In the genomic region with DNA sequence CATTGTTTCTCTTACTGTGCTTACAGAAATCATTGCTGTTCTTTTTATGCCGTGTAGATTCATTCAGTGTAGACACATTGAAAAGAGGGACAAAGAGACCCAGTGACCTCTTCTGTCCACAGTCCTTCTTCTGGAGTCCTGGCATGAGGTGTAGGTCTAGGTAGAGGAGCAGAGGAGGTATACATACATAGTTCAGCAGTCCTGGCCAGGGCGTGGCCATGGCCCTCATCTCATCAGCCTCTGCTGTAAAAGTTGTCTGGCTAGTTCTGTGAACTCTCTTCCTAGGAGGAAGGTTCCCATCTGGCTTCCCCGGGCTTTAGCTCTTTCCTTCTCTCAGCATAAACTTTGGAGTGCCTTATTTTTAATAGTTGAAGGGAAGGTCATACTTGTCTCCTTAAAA, we compare ENCODE assay signal across 26 mouse cellular contexts.
DNase-seq lines count a peak whose midpoint lies in the region; ATAC-seq and TF ChIP-seq lines count a peak whose summit lies in the region.
"Had no signal": no experiment of that assay in that cellular context is flagged by ENCODE, and none has a peak within 500 bp of the region (broad histone marks: within the 10 kb centered on the region; RNA-seq: fewer than 3 reads in every experiment).

No protein-coding gene starts in this region.

- H3K9me3 ChIP-seq in liver, embryonic 12.5 days (replicated peaks) = no peaks in the 10 kb centered on the region
- H3K9me3 ChIP-seq in liver, embryonic 11.5 days (ENCODE audit: control insufficient read depth, low read length) = no peaks in the 10 kb centered on the region
- H3K9me3 ChIP-seq in intestine, embryonic 15.5 days = no peaks in the 10 kb centered on the region
- no peaks in the 10 kb centered on the region for H3K9me3 ChIP-seq in intestine, postnatal 0 days (ENCODE audit: control insufficient read depth)
- no peaks in the 10 kb centered on the region for H3K9me3 ChIP-seq in stomach, postnatal 0 days (ENCODE audit: control insufficient read depth, low read length)
- H3K9me3 ChIP-seq: embryonic facial prominence, embryonic 10.5 days; embryonic facial prominence, embryonic 13.5 days; forebrain, embryonic 10.5 days; forebrain, embryonic 13.5 days; heart, embryonic 10.5 days; hindbrain, embryonic 10.5 days; hindbrain, embryonic 13.5 days had no signal

- no peak overlapping the region for H3K4me2 ChIP-seq in liver, embryonic 12.5 days
- no peak overlapping the region for H3K4me2 ChIP-seq in liver, embryonic 11.5 days
- H3K4me2 ChIP-seq in intestine, embryonic 15.5 days (replicated peaks) = no peak overlapping the region
- H3K4me2 ChIP-seq in intestine, postnatal 0 days (replicated peaks; ENCODE audit: low read depth) = no peak overlapping the region
- H3K4me2 ChIP-seq in stomach, postnatal 0 days (replicated peaks; ENCODE audit: low read depth) = no peak overlapping the region
- H3K4me2 ChIP-seq: embryonic facial prominence, embryonic 13.5 days; forebrain, embryonic 13.5 days; hindbrain, embryonic 13.5 days had no signal

- TF ChIP-seq EP300 in stomach, postnatal 0 days (optimal IDR thresholded peaks at IDR 0.05) = no peak

- no peak for TF ChIP-seq CTCF in intestine, postnatal 0 days (IDR thresholded peaks at IDR 0.05; ENCODE audit: low read depth)
- TF ChIP-seq CTCF in stomach, postnatal 0 days (IDR thresholded peaks at IDR 0.05; ENCODE audit: low read depth) = no peak

- H3K27me3 ChIP-seq in liver, embryonic 12.5 days (replicated peaks) = no peaks in the 10 kb centered on the region
- H3K27me3 ChIP-seq in liver, embryonic 11.5 days (replicated peaks; ENCODE audit: control insufficient read depth, insufficient read depth, low read length) = no peaks in the 10 kb centered on the region
- no peaks in the 10 kb centered on the region for H3K27me3 ChIP-seq in intestine, embryonic 15.5 days (replicated peaks)
- no peaks in the 10 kb centered on the region for H3K27me3 ChIP-seq in intestine, postnatal 0 days (replicated peaks; ENCODE audit: control insufficient read depth, insufficient read depth, low read length)
- H3K27me3 ChIP-seq in stomach, postnatal 0 days (ENCODE audit: control insufficient read depth, insufficient read depth, low read length) = no peaks in the 10 kb centered on the region
- H3K27me3 ChIP-seq: embryonic facial prominence, embryonic 13.5 days; forebrain, embryonic 13.5 days; hindbrain, embryonic 13.5 days had no signal

- peaks cover 22% of the 10 kb centered on the region for H3K36me3 ChIP-seq in liver, embryonic 12.5 days
- no peaks in the 10 kb centered on the region for H3K36me3 ChIP-seq in liver, embryonic 11.5 days (ENCODE audit: control insufficient read depth, insufficient read depth, low read length)
- H3K36me3 ChIP-seq in intestine, embryonic 15.5 days = no peaks in the 10 kb centered on the region
- H3K36me3 ChIP-seq in intestine, postnatal 0 days (ENCODE audit: control insufficient read depth, insufficient read depth) = no peaks in the 10 kb centered on the region
- H3K36me3 ChIP-seq in stomach, postnatal 0 days (ENCODE audit: control insufficient read depth, insufficient read depth, low read length) = no peaks in the 10 kb centered on the region
- H3K36me3 ChIP-seq: embryonic facial prominence, embryonic 13.5 days; hindbrain, embryonic 13.5 days had no signal

- 80% methylated on average over 3 of the region's 3 CpGs for WGBS in liver, embryonic 12.5 days (ENCODE audit: insufficient replicate concordance)
- 84% methylated on average over 3 of the region's 3 CpGs for WGBS in liver, embryonic 11.5 days
- WGBS in intestine, embryonic 15.5 days = 51% methylated on average over 3 of the region's 3 CpGs
- 35% methylated on average over 3 of the region's 3 CpGs for WGBS in intestine, postnatal 0 days
- WGBS in stomach, postnatal 0 days = 45% methylated on average over 3 of the region's 3 CpGs

- DNase-seq in liver, embryonic 11.5 days (ENCODE audit: low spot score) = no peak
- DNase-seq in stomach, postnatal 0 days (ENCODE audit: low spot score) = no peak
- DNase-seq in left cerebral cortex, postnatal 36 days (ENCODE audit: low spot score in 2 of 2) = no peak
- DNase-seq in embryo, embryonic 10.5 days (ENCODE audit: low spot score) = no peak
- DNase-seq: adrenal gland, adult 2 months; adrenal gland, postnatal 14 days; cerebellum, adult 11 months; cerebellum, adult 2 months; cerebellum, adult 9-11 months; cerebellum, postnatal 25 days; embryo, embryonic 11 days; forebrain, postnatal 0 days; gastrocnemius, postnatal 36 days; heart, adult 2 months had no signal

- H3K4me3 ChIP-seq in liver, embryonic 12.5 days = no peak overlapping the region
- no peak overlapping the region for H3K4me3 ChIP-seq in liver, embryonic 11.5 days (ENCODE audit: low read depth, low read length)
- H3K4me3 ChIP-seq in intestine, embryonic 15.5 days (replicated peaks) = no peak overlapping the region
- no peak overlapping the region for H3K4me3 ChIP-seq in intestine, postnatal 0 days (ENCODE audit: low read depth, low read length)
- no peak overlapping the region for H3K4me3 ChIP-seq in stomach, postnatal 0 days (ENCODE audit: low read depth, low read length)
- H3K4me3 ChIP-seq: embryonic facial prominence, embryonic 10.5 days; embryonic facial prominence, embryonic 13.5 days; forebrain, embryonic 10.5 days; forebrain, embryonic 13.5 days; heart, adult 2 months; heart, embryonic 10.5 days; hindbrain, embryonic 10.5 days; hindbrain, embryonic 13.5 days had no signal

- intact Hi-C loops in left cerebral cortex, postnatal 36 days (cut with DNase I) = no loop called here

- no peak overlapping the region for H3K9ac ChIP-seq in liver, embryonic 12.5 days
- H3K9ac ChIP-seq in liver, embryonic 11.5 days (ENCODE audit: low read depth, low read length) = no peak overlapping the region
- no peak overlapping the region for H3K9ac ChIP-seq in intestine, embryonic 15.5 days
- H3K9ac ChIP-seq in intestine, postnatal 0 days (ENCODE audit: low read depth, low read length) = no peak overlapping the region; the same call in 1 of the 2 replicates
- no peak overlapping the region for H3K9ac ChIP-seq in stomach, postnatal 0 days (ENCODE audit: low read length)
- H3K9ac ChIP-seq: embryonic facial prominence, embryonic 13.5 days; forebrain, embryonic 13.5 days; forebrain, postnatal 0 days; hindbrain, embryonic 13.5 days had no signal

- peaks cover 90% of the 10 kb centered on the region for H3K4me1 ChIP-seq in liver, embryonic 12.5 days
- peaks cover 51% of the 10 kb centered on the region for H3K4me1 ChIP-seq in liver, embryonic 11.5 days (replicated peaks; ENCODE audit: control insufficient read depth, insufficient read depth, low read length)
- H3K4me1 ChIP-seq in intestine, embryonic 15.5 days (replicated peaks) = peaks cover 19% of the 10 kb centered on the region
- 0 out of 2 replicates have a peak, but pooled peaks cover 8% of the 10 kb centered on the region for H3K4me1 ChIP-seq in intestine, postnatal 0 days (replicated peaks; ENCODE audit: control insufficient read depth, insufficient read depth, low read length)
- peaks cover 15% of the 10 kb centered on the region; the same call in 1 of the 2 replicates for H3K4me1 ChIP-seq in stomach, postnatal 0 days (replicated peaks; ENCODE audit: control insufficient read depth, insufficient read depth)

- no peak for ATAC-seq in liver, embryonic 12.5 days
- no peak for ATAC-seq in liver, embryonic 11.5 days (replicated peaks; ENCODE audit: low FRiP score)
- peak; percentile 82 for ATAC-seq in intestine, embryonic 15.5 days
- peak; percentile 45; the same call in 1 of the 2 replicates for ATAC-seq in intestine, postnatal 0 days
- no peak for ATAC-seq in stomach, postnatal 0 days (ENCODE audit: low FRiP score, low TSS enrichment)
- ATAC-seq: CD4-positive, CD25-positive, alpha-beta regulatory T cell, adult 4 months; forebrain, embryonic 13.5 days; forebrain, postnatal 0 days; hindbrain, embryonic 16.5 days had no signal

- peak overlapping the region; percentile 49 for H3K27ac ChIP-seq in liver, embryonic 12.5 days
- H3K27ac ChIP-seq in liver, embryonic 11.5 days (ENCODE audit: low read depth, low read length) = no peak overlapping the region; the same call in 1 of the 2 replicates
- H3K27ac ChIP-seq in intestine, embryonic 15.5 days = no peak overlapping the region
- H3K27ac ChIP-seq in intestine, postnatal 0 days (ENCODE audit: low read depth, low read length) = no peak overlapping the region
- 0 out of 2 replicates have a peak overlapping the region, but pooled peaks have one; percentile 25 for H3K27ac ChIP-seq in stomach, postnatal 0 days (replicated peaks)
- H3K27ac ChIP-seq: embryonic facial prominence, embryonic 10.5 days; embryonic facial prominence, embryonic 13.5 days; forebrain, embryonic 10.5 days; forebrain, embryonic 13.5 days; heart, adult 2 months; heart, embryonic 10.5 days; hindbrain, embryonic 10.5 days; hindbrain, embryonic 13.5 days had no signal

Comparison
In these comparisons a context has a peak if more than half of its experiments do, and no peak if none do; other contexts are left out.
1. H3K27ac ChIP-seq: peak in liver, embryonic 12.5 days (single experiment) and stomach, postnatal 0 days (single experiment); none in liver, embryonic 11.5 days (single experiment), intestine, embryonic 15.5 days (single experiment) and intestine, postnatal 0 days (single experiment).
2. ATAC-seq: peak in intestine, embryonic 15.5 days (single experiment) and intestine, postnatal 0 days (single experiment); none in liver, embryonic 12.5 days (single experiment), liver, embryonic 11.5 days (single experiment) and stomach, postnatal 0 days (single experiment).